Mouse (Mus musculus) forebrain, embryonic 11.5 days (tissue): ENCODE results near the gene Rasgrp3. TPM values are rescaled to one million over a fixed set of nuclear protein-coding genes. Genes with fewer than 3 reads are reported as not detected.

Source experiments
- ATAC-seq: fragments of 200-750 bp; cut with Nextera tagmentation; replicated peaks from 2 replicates; pipeline ENCODE4 v1.8.0; 2017; ENCODE audit warnings: moderate TSS enrichment; ENCODE audit not compliant: low FRiP score
- DNase-seq: peaks from one replicate; pipeline ENCODE4 v3.0.0-alpha.2; 2017; ENCODE audit warnings: low spot score
- H3K27ac ChIP-seq: fragments of 300-500 bp; sonication (generic); 2 replicates; pipeline ENCODE4 v1.5.1; 2014; ENCODE audit warnings: low read depth, low read length
- H3K27me3 ChIP-seq: fragments of 300-500 bp; sonication (generic); 2 replicates; pipeline ENCODE4 v1.6.1; 2014; ENCODE audit warnings: mild to moderate bottlenecking, low read length, mixed read lengths; ENCODE audit not compliant: control insufficient read depth, insufficient read depth
- H3K36me3 ChIP-seq: fragments of 300-500 bp; sonication (generic); 2 replicates; pipeline ENCODE4 v1.6.1; 2014; ENCODE audit warnings: mild to moderate bottlenecking, low read length, moderate library complexity, mixed read lengths; ENCODE audit not compliant: control insufficient read depth, insufficient read depth
- H3K4me1 ChIP-seq: fragments of 300-500 bp; sonication (generic); replicated peaks from 2 replicates; pipeline ENCODE4 v1.6.1; 2014; ENCODE audit warnings: low read length, mixed read lengths; ENCODE audit not compliant: control insufficient read depth, insufficient read depth
- H3K4me2 ChIP-seq: fragments of 300-500 bp; sonication (generic); 2 replicates; pipeline ENCODE4 v1.6.1; 2014; ENCODE audit warnings: low read depth, mild to moderate bottlenecking, low read length, moderate library complexity, mixed read lengths; ENCODE audit not compliant: severe bottlenecking
- H3K4me3 ChIP-seq: fragments of 300-500 bp; sonication (generic); 2 replicates; pipeline ENCODE4 v1.5.1; 2014; ENCODE audit warnings: low read depth, low read length
- H3K9ac ChIP-seq: fragments of 300-500 bp; sonication (generic); 2 replicates; pipeline ENCODE4 v1.6.1; 2014; ENCODE audit warnings: low read length
- H3K9me3 ChIP-seq: fragments of 300-500 bp; sonication (generic); 2 replicates; pipeline ENCODE4 v1.6.1; 2016; ENCODE audit warnings: low read length, mixed read lengths; ENCODE audit not compliant: control insufficient read depth
- WGBS: fragments of 180-500 bp; shearing (Covaris S2); extraction: QIAGEN DNeasy Blood & Tissue Kit; methylation state at CpG from one replicate; pipeline ENCODE4 v1.1.7; 2014; 5-methylcytosine and 5-hydroxymethylcytosine counted together
- polyA plus RNA-seq: library from polyadenylated mRNA; unstranded; fragments of >200 nt; fragmentation: Nextera tagmentation; extraction: Ambion mirVana; gene quantifications from 2 replicates; pipeline ENCODE4 v1.2.1, GENCODE M21; 2014

Gene Rasgrp3
- polyA plus RNA-seq, 1 experiment from 2014 or later = 9.6 TPM

DNA sequence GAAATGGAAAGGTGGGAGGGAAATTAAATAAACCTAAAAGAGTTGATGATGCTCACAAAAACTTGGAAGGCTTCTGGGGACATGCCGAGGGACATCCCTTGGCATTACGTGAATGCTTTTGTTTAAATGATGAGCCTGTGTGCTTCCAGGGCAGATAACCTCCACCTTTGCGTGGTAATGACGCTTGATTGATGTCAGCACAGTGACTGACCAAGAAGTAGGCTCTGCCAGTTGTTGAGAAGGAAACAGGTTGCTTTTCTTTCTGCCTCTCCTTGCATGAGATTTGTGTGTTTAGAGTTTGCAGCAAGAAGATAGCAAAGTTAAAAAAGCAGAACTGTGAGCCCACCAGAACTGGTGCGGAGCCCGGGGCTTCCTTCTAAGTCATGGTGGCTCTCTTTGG is 1.1 kb downstream of the Rasgrp3 start:
- ATAC-seq = no peak
- Histone ChIP-seq H3K4me1 (no peaks in the 10 kb centered on the region), H3K4me3 (no peak overlapping the region), H3K27ac (no peak overlapping the region), H3K9me3 (no peaks in the 10 kb centered on the region), H3K27me3 (no peaks in the 10 kb centered on the region), H3K4me2 (no peak overlapping the region), H3K36me3 (no peaks in the 10 kb centered on the region), H3K9ac (no peak overlapping the region)
- WGBS = 89% methylated on average over 6 of the region's 6 CpGs
- no peak for DNase-seq

DNA sequence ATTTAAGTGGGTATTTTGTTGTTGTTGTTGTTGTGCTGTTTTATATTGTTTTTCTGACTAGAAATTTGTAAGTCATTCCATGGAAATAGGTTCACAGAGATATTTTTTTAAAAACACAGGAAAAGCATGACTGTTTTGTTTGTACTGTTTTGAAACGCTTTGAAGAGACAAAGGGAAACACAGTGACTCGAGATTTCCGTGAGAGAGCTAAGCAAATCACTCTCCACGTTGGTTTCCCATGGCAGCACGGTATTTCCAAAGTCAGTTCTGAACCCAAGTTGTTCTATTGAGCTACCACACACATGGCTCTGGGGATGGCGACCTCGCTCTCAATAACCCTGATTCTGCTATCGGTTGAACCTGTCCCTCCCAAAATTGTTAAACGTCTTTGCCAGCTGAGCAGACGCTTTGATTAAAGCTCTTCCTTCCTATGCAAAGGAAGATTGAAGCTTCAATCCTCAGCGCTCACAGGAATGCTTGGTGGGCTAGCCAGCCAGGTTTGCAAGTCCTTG is 1.6 kb downstream of the Rasgrp3 start:
- Histone ChIP-seq H3K4me2 (no peak overlapping the region), H3K27me3 (no peaks in the 10 kb centered on the region), H3K36me3 (no peaks in the 10 kb centered on the region), H3K9me3 (no peaks in the 10 kb centered on the region), H3K27ac (no peak overlapping the region), H3K4me1 (no peaks in the 10 kb centered on the region), H3K9ac (no peak overlapping the region), H3K4me3 (no peak overlapping the region)
- no peak for ATAC-seq
- DNase-seq = no peak
- WGBS = 79% methylated on average over 11 of the region's 11 CpGs

DNA sequence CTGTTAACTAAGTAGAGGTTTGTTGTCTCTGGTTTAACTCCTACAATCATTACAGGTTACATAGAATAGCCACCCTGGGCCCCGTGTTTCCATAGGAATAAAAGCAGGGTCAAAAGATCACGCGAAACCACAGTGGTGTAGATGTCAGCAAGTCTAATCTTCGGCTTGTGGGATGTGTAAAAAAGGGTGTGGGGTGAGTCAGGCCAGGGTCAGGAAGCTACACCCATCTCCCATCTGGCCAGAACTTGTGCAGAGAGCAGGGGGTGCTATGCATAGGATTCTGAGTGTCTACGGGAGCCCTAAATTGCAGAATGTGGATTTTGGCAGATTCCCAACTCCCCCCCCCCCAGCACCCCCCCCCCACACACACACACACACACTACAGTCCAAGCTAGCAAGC is 2.5 kb downstream of the Rasgrp3 start:
- 73% methylated on average over 5 of the region's 5 CpGs for WGBS
- H3K27ac ChIP-seq = no peak overlapping the region
- H3K36me3 ChIP-seq = no peaks in the 10 kb centered on the region
- no peak overlapping the region for H3K4me3 ChIP-seq
- ATAC-seq = no peak
- no peaks in the 10 kb centered on the region for H3K9me3 ChIP-seq
- H3K4me2 ChIP-seq = no peak overlapping the region
- H3K9ac ChIP-seq = no peak overlapping the region
- DNase-seq = no peak
- no peaks in the 10 kb centered on the region for H3K27me3 ChIP-seq
- no peaks in the 10 kb centered on the region for H3K4me1 ChIP-seq

GRCm38 (mm10) chr17:75439062-75439461 is 3.4 kb downstream of the Rasgrp3 start:
- no peaks in the 10 kb centered on the region for H3K36me3 ChIP-seq
- H3K9ac ChIP-seq = no peak overlapping the region
- no peak overlapping the region for H3K27ac ChIP-seq
- no peaks in the 10 kb centered on the region for H3K27me3 ChIP-seq
- no peak overlapping the region for H3K4me2 ChIP-seq
- ATAC-seq (peak; percentile 57), DNase-seq (no peak)
- no peaks in the 10 kb centered on the region for H3K4me1 ChIP-seq
- H3K4me3 ChIP-seq = no peak overlapping the region
- H3K9me3 ChIP-seq = no peaks in the 10 kb centered on the region
- WGBS = 83% methylated on average over 14 of the region's 14 CpGs

GRCm38 (mm10) chr17:75440619-75441018 is 4.9 kb downstream of the Rasgrp3 start:
- no peak overlapping the region for H3K27ac ChIP-seq
- no peak for ATAC-seq

GRCm38 (mm10) chr17:75441260-75441830 is 5.6 kb downstream of the Rasgrp3 start:
- ATAC-seq (no peak), DNase-seq (no peak)
- H3K27ac ChIP-seq = no peak overlapping the region
- H3K9ac ChIP-seq = no peak overlapping the region
- WGBS = 89% methylated on average over 5 of the region's 5 CpGs
- H3K9me3 ChIP-seq = no peaks in the 10 kb centered on the region
- no peaks in the 10 kb centered on the region for H3K36me3 ChIP-seq
- H3K4me1 ChIP-seq = no peaks in the 10 kb centered on the region
- no peak overlapping the region for H3K4me3 ChIP-seq
- no peaks in the 10 kb centered on the region for H3K27me3 ChIP-seq
- no peak overlapping the region for H3K4me2 ChIP-seq

More at GRCm38 (mm10) chr17:75440619-75441018, 4.9 kb downstream of the Rasgrp3 start:
- Histone ChIP-seq H3K9me3 (no peaks in the 10 kb centered on the region), H3K4me1 (no peaks in the 10 kb centered on the region), H3K27me3 (no peaks in the 10 kb centered on the region), H3K9ac (no peak overlapping the region), H3K4me2 (no peak overlapping the region), H3K36me3 (no peaks in the 10 kb centered on the region), H3K4me3 (no peak overlapping the region)
- no peak for DNase-seq
- WGBS = 80% methylated on average over 7 of the region's 7 CpGs

GRCm38 (mm10) chr17:75442352-75442751 is 6.7 kb downstream of the Rasgrp3 start:
- WGBS = 94% methylated on average over 8 of the region's 8 CpGs
- Histone ChIP-seq H3K4me1 (no peaks in the 10 kb centered on the region), H3K9ac (no peak overlapping the region), H3K27ac (no peak overlapping the region), H3K4me3 (no peak overlapping the region), H3K36me3 (no peaks in the 10 kb centered on the region), H3K4me2 (no peak overlapping the region), H3K9me3 (no peaks in the 10 kb centered on the region), H3K27me3 (no peaks in the 10 kb centered on the region)
- no peak for ATAC-seq
- DNase-seq = no peak

DNA sequence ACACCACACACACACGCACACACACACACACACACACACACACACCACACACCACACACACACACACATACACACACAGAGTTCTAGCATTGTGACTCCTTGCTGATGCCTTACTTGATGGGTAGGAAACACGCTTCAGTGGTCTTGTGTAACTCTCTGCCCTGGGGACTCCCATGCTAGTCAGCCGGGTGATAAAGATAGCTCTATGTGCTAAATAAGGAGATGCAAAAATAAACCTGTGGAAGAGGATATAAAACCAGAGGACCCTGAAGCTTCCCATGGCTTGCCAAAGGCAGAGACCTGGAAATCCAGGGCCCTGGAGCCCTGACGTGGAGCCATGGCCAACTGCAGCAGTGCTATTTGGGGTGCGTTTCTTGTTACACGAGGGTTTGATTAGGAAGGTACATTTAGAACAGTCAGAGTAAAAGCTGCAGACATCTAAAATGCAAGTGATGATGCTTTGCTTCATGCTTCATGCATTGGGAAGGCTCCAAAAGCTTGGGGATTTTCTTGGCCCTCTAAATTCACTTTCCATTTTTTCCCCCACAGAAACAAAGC is 7.4 kb downstream of the Rasgrp3 start:
- Histone ChIP-seq H3K36me3 (no peaks in the 10 kb centered on the region), H3K9me3 (no peaks in the 10 kb centered on the region), H3K4me3 (no peak overlapping the region), H3K9ac (no peak overlapping the region), H3K4me1 (no peaks in the 10 kb centered on the region), H3K27ac (no peak overlapping the region), H3K4me2 (no peak overlapping the region), H3K27me3 (no peaks in the 10 kb centered on the region)
- no peak for DNase-seq
- 81% methylated on average over 5 of the region's 6 CpGs for WGBS
- no peak for ATAC-seq

DNA sequence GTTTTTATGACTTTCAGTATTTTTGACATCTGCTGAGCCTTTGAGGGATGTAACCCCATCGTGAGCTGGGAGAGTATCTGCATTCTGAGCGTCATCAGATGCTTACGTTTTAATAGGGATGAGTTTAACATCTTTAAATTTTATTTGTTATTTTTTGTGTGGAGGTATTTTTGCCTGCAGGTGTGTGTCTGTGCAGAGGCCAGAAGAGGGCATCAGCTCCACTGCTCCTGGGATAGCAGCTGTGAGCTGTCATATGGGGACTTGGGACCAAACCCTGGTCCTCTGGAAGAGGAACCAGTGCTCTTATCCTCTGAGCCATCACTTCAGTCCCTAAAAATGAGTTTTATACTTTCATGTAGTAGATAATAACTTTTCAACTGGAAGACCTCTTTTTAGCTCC is 12.6 kb downstream of the Rasgrp3 start:
- DNase-seq = no peak
- Histone ChIP-seq H3K4me3 (no peak overlapping the region), H3K4me1 (no peaks in the 10 kb centered on the region), H3K27ac (no peak overlapping the region), H3K9me3 (no peaks in the 10 kb centered on the region), H3K27me3 (no peaks in the 10 kb centered on the region), H3K36me3 (no peaks in the 10 kb centered on the region), H3K4me2 (no peak overlapping the region), H3K9ac (no peak overlapping the region)
- no peak for ATAC-seq
- 94% methylated on average over 3 of the region's 3 CpGs for WGBS
